Mouse (Mus musculus): ENCODE data around the gene Pde1b. TPM values are rescaled to one million over a fixed set of nuclear protein-coding genes. Genes with fewer than 3 reads are reported as not detected.

Pde1b gene
- polyA plus RNA-seq, 1 experiment from 2014 or later: 99.0 TPM

DNA sequence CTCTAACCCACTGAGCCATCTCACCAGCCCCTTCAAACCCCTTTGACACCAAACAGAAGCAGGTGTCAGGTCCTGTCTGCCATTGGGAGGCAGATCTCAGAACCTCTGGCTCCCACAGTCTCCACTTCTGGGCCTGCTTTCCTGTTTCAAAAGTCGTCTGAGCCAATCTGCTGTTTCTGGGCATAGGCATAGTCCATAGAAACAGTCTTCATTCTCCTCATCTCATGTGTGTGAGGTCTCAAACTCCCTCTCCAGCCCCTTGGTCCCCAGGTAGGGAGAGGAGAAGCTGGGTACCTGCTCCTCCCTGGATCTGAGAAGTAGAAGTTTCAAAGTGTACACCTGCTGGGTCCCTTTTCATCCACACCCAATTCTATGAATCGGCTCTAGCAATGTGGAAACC lies 33.6 kb downstream of the Pde1b start:
- Histone ChIP-seq H3K4me1 (ENCODE audit: control insufficient read depth, insufficient read depth, low read length) (peaks cover 5% of the 10 kb centered on the region; the same call in 1 of the 2 replicates), H3K4me2 (ENCODE audit: low read depth, low read length) (peak overlapping the region; percentile 81), H3K4me3 (ENCODE audit: low read depth, low read length) (peak overlapping the region; percentile 76), H3K27me3 (ENCODE audit: control insufficient read depth, insufficient read depth, low read length) (no peaks in the 10 kb centered on the region), H3K36me3 (ENCODE audit: control insufficient read depth, insufficient read depth, low read length) (no peaks in the 10 kb centered on the region), H3K27ac (ENCODE audit: low read depth, low read length) (peak overlapping the region; percentile 0; the same call in 1 of the 2 replicates), H3K9ac (replicated peaks; ENCODE audit: low read depth, low read length) (peak overlapping the region; percentile 78; the same call in 1 of the 2 replicates), H3K9me3 (ENCODE audit: control insufficient read depth, low read length) (no peaks in the 10 kb centered on the region)
- no peak for ATAC-seq (ENCODE audit: low read depth)
- 35% methylated on average over 2 of the region's 2 CpGs for WGBS

DNA sequence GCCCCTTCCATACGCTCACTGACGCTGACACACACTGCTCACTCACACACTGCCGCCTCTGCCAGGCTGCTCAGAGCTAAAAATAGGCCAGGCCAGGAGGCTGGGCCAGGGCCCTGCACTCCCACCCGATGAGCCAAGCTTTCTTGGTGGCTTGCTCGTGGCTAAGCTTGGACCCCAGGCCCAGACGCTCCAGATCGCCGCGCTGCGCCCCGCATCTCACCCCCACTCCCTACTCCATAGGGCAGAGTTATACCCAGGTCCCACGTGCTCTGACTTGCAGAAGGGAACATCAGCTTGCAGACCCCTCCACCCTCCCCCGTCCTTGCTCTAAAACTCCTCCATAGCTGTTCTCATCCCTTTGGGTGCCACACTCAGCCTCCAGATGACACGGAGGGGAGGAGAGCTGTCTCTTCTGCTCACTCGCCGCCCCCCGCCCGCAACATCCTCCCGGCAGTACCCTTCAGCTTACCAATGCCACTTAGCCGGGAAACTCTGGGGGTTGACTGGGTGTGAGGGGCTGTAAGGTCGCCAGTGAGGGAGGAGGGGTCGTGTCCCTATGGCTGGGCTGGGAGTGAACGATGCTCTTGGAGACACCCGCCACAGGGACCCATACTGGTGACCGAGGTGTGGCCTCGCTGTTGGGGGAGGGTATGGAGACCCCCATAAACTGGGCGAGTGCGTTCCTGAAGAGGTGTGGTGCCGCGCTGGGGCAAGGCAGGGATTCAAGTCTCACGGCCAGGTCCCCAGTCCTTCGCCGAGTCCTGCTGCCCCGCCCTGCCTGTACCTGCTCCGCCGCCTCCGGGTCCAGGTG lies 34.4 kb downstream of the Pde1b start:
- Histone ChIP-seq H3K9ac (replicated peaks; ENCODE audit: low read depth, low read length) (peak overlapping the region; percentile 78), H3K27ac (ENCODE audit: low read depth, low read length) (peak overlapping the region; percentile 60), H3K4me2 (ENCODE audit: low read depth, low read length) (peak overlapping the region; percentile 81), H3K4me1 (ENCODE audit: control insufficient read depth, insufficient read depth, low read length) (peaks cover 5% of the 10 kb centered on the region; the same call in 1 of the 2 replicates), H3K27me3 (ENCODE audit: control insufficient read depth, insufficient read depth, low read length) (no peaks in the 10 kb centered on the region), H3K36me3 (ENCODE audit: control insufficient read depth, insufficient read depth, low read length) (no peaks in the 10 kb centered on the region), H3K4me3 (ENCODE audit: low read depth, low read length) (peak overlapping the region; percentile 76), H3K9me3 (ENCODE audit: control insufficient read depth, low read length) (no peaks in the 10 kb centered on the region)
- 1% methylated on average over 34 of the region's 37 CpGs for WGBS
- peak; percentile 63 for ATAC-seq (ENCODE audit: low read depth)

GRCm38 (mm10) chr15:103537822-103538213 lies 35.0 kb downstream of the Pde1b start, which contains the start of gene Ppp1r1a:
Gene Ppp1r1a, minus strand, starts transcription at chr15:103538003.
- Histone ChIP-seq H3K27ac (ENCODE audit: low read depth, low read length) (peak within 1 kb of the TSS; percentile 60), H3K4me3 (ENCODE audit: low read depth, low read length) (peak within 1 kb of the TSS; percentile 76), H3K4me2 (ENCODE audit: low read depth, low read length) (peak within 1 kb of the TSS; percentile 81), H3K36me3 (ENCODE audit: control insufficient read depth, insufficient read depth, low read length) (no peaks in the 10 kb centered on the region), H3K9me3 (ENCODE audit: control insufficient read depth, low read length) (no peaks in the 10 kb centered on the region), H3K27me3 (ENCODE audit: control insufficient read depth, insufficient read depth, low read length) (no peaks in the 10 kb centered on the region), H3K4me1 (ENCODE audit: control insufficient read depth, insufficient read depth, low read length) (peaks cover 5% of the 10 kb centered on the region; the same call in 1 of the 2 replicates), H3K9ac (replicated peaks; ENCODE audit: low read depth, low read length) (peak within 1 kb of the TSS; percentile 78)
- ATAC-seq (ENCODE audit: low read depth): peak; percentile 92
- under 1% methylated on average over 36 of the region's 36 CpGs for WGBS

DNA sequence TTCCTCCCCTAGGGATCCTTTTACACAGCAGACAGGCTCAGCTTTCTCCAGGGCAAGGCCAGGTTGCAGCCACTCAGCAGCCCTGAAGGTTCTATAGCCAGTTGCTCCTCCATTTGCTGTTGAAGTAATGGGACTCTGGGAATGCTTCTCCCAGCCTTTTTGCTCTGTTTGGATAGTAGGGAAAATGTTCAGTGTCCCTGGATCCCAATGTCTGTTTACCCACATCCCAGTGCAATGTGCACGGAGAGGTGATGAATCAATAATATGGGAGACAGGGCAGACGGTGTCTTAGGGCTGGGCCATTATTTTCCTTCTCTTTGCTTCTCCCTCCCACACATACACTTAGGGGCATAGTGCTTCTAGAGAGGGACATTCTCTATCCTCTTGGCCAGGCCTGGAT lies 36.4 kb downstream of the Pde1b start:
- no peaks in the 10 kb centered on the region for H3K27me3 ChIP-seq (ENCODE audit: control insufficient read depth, insufficient read depth, low read length)
- no peak for ATAC-seq (ENCODE audit: low read depth)
- no peak overlapping the region for H3K27ac ChIP-seq (ENCODE audit: low read depth, low read length)
- H3K9ac ChIP-seq (replicated peaks; ENCODE audit: low read depth, low read length): no peak overlapping the region
- H3K36me3 ChIP-seq (ENCODE audit: control insufficient read depth, insufficient read depth, low read length): no peaks in the 10 kb centered on the region
- no peaks in the 10 kb centered on the region for H3K9me3 ChIP-seq (ENCODE audit: control insufficient read depth, low read length)
- H3K4me1 ChIP-seq (ENCODE audit: control insufficient read depth, insufficient read depth, low read length): peaks cover 5% of the 10 kb centered on the region; the same call in 1 of the 2 replicates
- 39% methylated on average over 2 of the region's 2 CpGs for WGBS
- H3K4me2 ChIP-seq (ENCODE audit: low read depth, low read length): no peak overlapping the region
- H3K4me3 ChIP-seq (ENCODE audit: low read depth, low read length): no peak overlapping the region

DNA sequence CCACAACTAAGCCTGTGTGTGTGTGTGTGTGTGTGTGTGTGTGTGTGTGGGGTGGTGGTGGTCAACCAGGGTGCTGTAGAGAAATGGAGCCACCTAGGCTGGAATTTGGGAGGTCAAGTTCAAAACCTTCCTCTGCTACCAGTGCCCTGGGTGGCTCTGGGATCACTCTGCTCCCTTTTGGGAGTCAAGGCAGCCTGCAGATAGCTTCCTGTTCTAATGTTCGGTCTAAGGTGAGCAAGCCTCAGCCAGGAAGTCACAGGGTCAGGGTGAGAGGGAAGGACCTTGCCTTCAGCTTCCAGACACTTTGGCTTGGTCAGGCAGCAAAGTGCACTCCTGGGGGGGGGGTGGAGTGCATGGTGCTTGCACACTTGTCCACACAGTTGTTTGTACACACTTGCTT lies 37.8 kb downstream of the Pde1b start:
- no peaks in the 10 kb centered on the region for H3K27me3 ChIP-seq (ENCODE audit: control insufficient read depth, insufficient read depth, low read length)
- no peak for ATAC-seq (ENCODE audit: low read depth)
- 50% methylated on average over 1 of the region's 1 CpGs for WGBS

GRCm38 (mm10) chr15:103542526-103542925 lies 39.7 kb downstream of the Pde1b start:
- Histone ChIP-seq H3K27ac (ENCODE audit: low read depth, low read length) (no peak overlapping the region), H3K9ac (replicated peaks; ENCODE audit: low read depth, low read length) (no peak overlapping the region), H3K4me1 (ENCODE audit: control insufficient read depth, insufficient read depth, low read length) (no peaks in the 10 kb centered on the region), H3K9me3 (ENCODE audit: control insufficient read depth, low read length) (no peaks in the 10 kb centered on the region), H3K36me3 (ENCODE audit: control insufficient read depth, insufficient read depth, low read length) (no peaks in the 10 kb centered on the region), H3K4me3 (ENCODE audit: low read depth, low read length) (no peak overlapping the region), H3K27me3 (ENCODE audit: control insufficient read depth, insufficient read depth, low read length) (no peaks in the 10 kb centered on the region), H3K4me2 (ENCODE audit: low read depth, low read length) (no peak overlapping the region)
- no peak for ATAC-seq (ENCODE audit: low read depth)

More for the DNA sequence above, 37.8 kb downstream of the Pde1b start:
- H3K4me2 ChIP-seq (ENCODE audit: low read depth, low read length): no peak overlapping the region
- no peaks in the 10 kb centered on the region for H3K36me3 ChIP-seq (ENCODE audit: control insufficient read depth, insufficient read depth, low read length)
- H3K27ac ChIP-seq (ENCODE audit: low read depth, low read length): no peak overlapping the region
- H3K9ac ChIP-seq (replicated peaks; ENCODE audit: low read depth, low read length): no peak overlapping the region
- H3K4me3 ChIP-seq (ENCODE audit: low read depth, low read length): no peak overlapping the region
- no peaks in the 10 kb centered on the region for H3K9me3 ChIP-seq (ENCODE audit: control insufficient read depth, low read length)
- H3K4me1 ChIP-seq (ENCODE audit: control insufficient read depth, insufficient read depth, low read length): peaks cover 5% of the 10 kb centered on the region; the same call in 1 of the 2 replicates

GRCm38 (mm10) chr15:103547983-103548382 lies 45.1 kb downstream of the Pde1b start:
- Histone ChIP-seq H3K27ac (ENCODE audit: low read depth, low read length) (no peak overlapping the region), H3K9me3 (ENCODE audit: control insufficient read depth, low read length) (no peaks in the 10 kb centered on the region), H3K9ac (replicated peaks; ENCODE audit: low read depth, low read length) (no peak overlapping the region), H3K36me3 (ENCODE audit: control insufficient read depth, insufficient read depth, low read length) (no peaks in the 10 kb centered on the region), H3K4me3 (ENCODE audit: low read depth, low read length) (no peak overlapping the region), H3K4me2 (ENCODE audit: low read depth, low read length) (no peak overlapping the region), H3K4me1 (ENCODE audit: control insufficient read depth, insufficient read depth, low read length) (no peaks in the 10 kb centered on the region), H3K27me3 (ENCODE audit: control insufficient read depth, insufficient read depth, low read length) (no peaks in the 10 kb centered on the region)
- no peak for ATAC-seq (ENCODE audit: low read depth)
- WGBS: 89% methylated on average over 3 of the region's 3 CpGs

GRCm38 (mm10) chr15:103549475-103549874 lies 46.6 kb downstream of the Pde1b start:
- 96% methylated on average over 1 of the region's 1 CpGs for WGBS
- Histone ChIP-seq H3K4me2 (ENCODE audit: low read depth, low read length) (no peak overlapping the region), H3K36me3 (ENCODE audit: control insufficient read depth, insufficient read depth, low read length) (no peaks in the 10 kb centered on the region), H3K9me3 (ENCODE audit: control insufficient read depth, low read length) (no peaks in the 10 kb centered on the region), H3K9ac (replicated peaks; ENCODE audit: low read depth, low read length) (no peak overlapping the region), H3K27me3 (ENCODE audit: control insufficient read depth, insufficient read depth, low read length) (no peaks in the 10 kb centered on the region), H3K4me1 (ENCODE audit: control insufficient read depth, insufficient read depth, low read length) (no peaks in the 10 kb centered on the region), H3K27ac (ENCODE audit: low read depth, low read length) (no peak overlapping the region), H3K4me3 (ENCODE audit: low read depth, low read length) (no peak overlapping the region)
- no peak for ATAC-seq (ENCODE audit: low read depth)

- Histone ChIP-seq H3K27me3 (ENCODE audit: control insufficient read depth, insufficient read depth, low read length) (no peaks in the 10 kb centered on the region), H3K27ac (ENCODE audit: low read depth, low read length) (no peak overlapping the region), H3K9me3 (ENCODE audit: control insufficient read depth, low read length) (no peaks in the 10 kb centered on the region), H3K4me1 (ENCODE audit: control insufficient read depth, insufficient read depth, low read length) (no peaks in the 10 kb centered on the region), H3K4me2 (ENCODE audit: low read depth, low read length) (no peak overlapping the region), H3K36me3 (ENCODE audit: control insufficient read depth, insufficient read depth, low read length) (no peaks in the 10 kb centered on the region), H3K4me3 (ENCODE audit: low read depth, low read length) (no peak overlapping the region), H3K9ac (replicated peaks; ENCODE audit: low read depth, low read length) (no peak overlapping the region)
- 0 out of 2 replicates have a peak, but pooled peaks have one; percentile 44 for ATAC-seq (ENCODE audit: low read depth)
- WGBS: 8% methylated on average over 1 of the region's 1 CpGs
Observed at GRCm38 (mm10) chr15:103551053-103551452, 48.2 kb downstream of the Pde1b start.

All from neural tube, embryonic 14.5 days (tissue).